Mouse (Mus musculus): ENCODE data around the gene Iqca. TPM values are rescaled to one million over a fixed set of nuclear protein-coding genes. Genes with fewer than 3 reads are reported as not detected.

The Iqca gene
- polyA plus RNA-seq, 1 experiment from 2014 or later, result 0.29 TPM

DNA sequence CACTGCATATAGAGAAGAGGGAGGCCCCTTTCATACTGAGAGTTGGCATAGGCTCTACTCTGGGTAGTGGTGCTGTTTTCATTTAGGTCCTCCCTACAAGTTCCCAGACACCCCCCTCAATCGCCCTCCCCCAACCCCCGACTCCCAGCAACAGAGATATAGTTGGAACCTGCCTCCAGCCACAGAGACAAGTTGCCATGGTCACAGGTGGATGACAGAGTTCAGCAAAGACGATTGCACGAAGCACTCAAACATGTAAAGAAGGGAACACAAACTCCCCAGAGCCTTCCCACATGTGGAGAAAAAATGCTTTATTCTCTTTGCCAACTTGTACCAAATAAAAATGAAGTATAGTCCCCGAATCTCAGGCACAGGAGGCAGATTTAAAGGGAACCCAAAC, 29.3 kb upstream of the Iqca start:
- Histone ChIP-seq H3K27me3 (ENCODE audit: control insufficient read depth, insufficient read depth, low read length) (no peaks in the 10 kb centered on the region), H3K36me3 (ENCODE audit: control insufficient read depth, insufficient read depth, low read length) (no peaks in the 10 kb centered on the region), H3K9me3 (ENCODE audit: control insufficient read depth, low read length) (no peaks in the 10 kb centered on the region), H3K27ac (ENCODE audit: low read depth, low read length) (no peak overlapping the region), H3K4me1 (replicated peaks; ENCODE audit: control insufficient read depth, insufficient read depth, low read length) (no peaks in the 10 kb centered on the region), H3K4me2 (ENCODE audit: low read depth, low read length, severe bottlenecking) (no peak overlapping the region), H3K9ac (ENCODE audit: low read length) (no peak overlapping the region), H3K4me3 (ENCODE audit: low read depth, low read length) (no peak overlapping the region)
- ATAC-seq (replicated peaks; ENCODE audit: low FRiP score) (no peak), DNase-seq (ENCODE audit: low spot score) (no peak)
- 84% methylated on average over 5 of the region's 5 CpGs for WGBS

DNA sequence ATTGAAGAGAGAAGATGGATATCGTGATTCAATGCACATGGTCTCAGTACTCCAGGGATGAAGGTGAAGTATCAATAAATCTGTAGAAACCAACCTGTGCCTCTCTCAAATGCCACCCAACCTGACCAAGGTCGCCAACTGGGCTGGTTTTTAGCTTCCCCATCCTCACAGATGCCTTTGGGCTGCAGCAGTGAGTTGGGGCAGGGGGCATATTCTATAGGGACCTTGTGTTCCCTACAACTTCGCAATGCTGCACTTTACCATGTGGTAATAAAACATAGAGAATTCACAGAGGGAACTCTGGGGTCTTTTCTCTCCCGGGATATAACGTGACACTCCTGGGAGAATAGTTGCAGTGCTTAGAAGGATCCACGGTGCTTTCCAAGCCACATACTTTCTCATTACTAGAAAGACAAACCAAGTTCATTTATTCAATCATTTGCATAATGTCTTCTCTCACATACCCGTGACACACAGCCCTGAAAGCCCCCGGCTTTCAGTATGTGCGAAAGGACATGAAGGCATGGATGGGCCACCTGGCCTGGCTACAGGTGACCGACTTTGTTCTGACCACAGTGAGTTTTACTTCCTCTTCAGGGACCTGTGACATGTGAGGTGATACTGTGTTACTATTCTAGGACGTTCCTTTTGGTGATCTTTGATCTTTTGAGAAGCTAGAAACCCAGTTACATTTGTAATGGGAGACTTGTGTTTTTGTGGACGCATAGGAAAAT, 27.9 kb upstream of the Iqca start:
- Histone ChIP-seq H3K9me3 (ENCODE audit: control insufficient read depth, low read length) (no peaks in the 10 kb centered on the region), H3K27ac (ENCODE audit: low read depth, low read length) (no peak overlapping the region), H3K4me3 (ENCODE audit: low read depth, low read length) (no peak overlapping the region), H3K36me3 (ENCODE audit: control insufficient read depth, insufficient read depth, low read length) (no peaks in the 10 kb centered on the region), H3K9ac (ENCODE audit: low read length) (no peak overlapping the region), H3K27me3 (ENCODE audit: control insufficient read depth, insufficient read depth, low read length) (no peaks in the 10 kb centered on the region), H3K4me2 (ENCODE audit: low read depth, low read length, severe bottlenecking) (no peak overlapping the region), H3K4me1 (replicated peaks; ENCODE audit: control insufficient read depth, insufficient read depth, low read length) (no peaks in the 10 kb centered on the region)
- WGBS, result 86% methylated on average over 12 of the region's 12 CpGs
- no peak for ATAC-seq (replicated peaks; ENCODE audit: low FRiP score)
- no peak for DNase-seq (ENCODE audit: low spot score)

DNA sequence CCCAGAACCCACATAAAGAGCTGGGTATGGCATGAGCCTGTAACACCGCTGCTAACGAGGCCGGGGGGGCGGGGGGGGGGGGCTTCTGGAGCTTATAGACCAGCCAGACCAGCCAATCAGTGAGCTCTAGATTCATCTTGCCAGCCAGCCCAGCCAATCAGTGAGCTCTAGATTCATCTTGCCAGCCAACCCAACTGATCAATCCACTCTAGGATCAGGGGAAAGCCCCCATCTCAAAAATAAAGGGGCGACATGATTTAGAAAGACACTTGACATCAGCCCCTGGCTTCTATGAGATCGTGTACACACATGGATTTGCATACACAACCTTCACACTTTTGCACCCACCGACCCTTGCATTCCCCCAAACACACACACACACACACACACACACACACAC, 27.3 kb upstream of the Iqca start:
- Histone ChIP-seq H3K9ac (ENCODE audit: low read length) (no peak overlapping the region), H3K4me3 (ENCODE audit: low read depth, low read length) (no peak overlapping the region)

DNA sequence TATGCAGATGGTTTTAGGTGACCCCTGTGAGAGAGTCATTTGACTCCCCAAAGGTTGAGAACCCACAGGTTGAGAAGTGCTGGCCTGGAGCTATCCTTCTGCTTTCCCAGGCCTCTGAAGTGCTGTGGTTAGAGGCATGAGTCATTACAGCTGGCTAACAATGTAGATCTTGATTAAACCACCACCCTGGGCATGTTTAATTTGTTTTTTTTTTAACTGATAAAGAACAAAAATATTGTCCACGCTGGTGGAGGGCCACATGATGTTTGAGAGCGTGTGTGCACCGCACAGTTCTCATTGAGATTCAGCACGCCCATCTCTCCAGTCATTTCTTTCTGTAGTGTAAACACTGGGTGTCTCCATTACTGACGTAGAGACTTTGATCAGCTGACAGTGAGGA, 24.8 kb upstream of the Iqca start:
- Histone ChIP-seq H3K9me3 (ENCODE audit: control insufficient read depth, low read length) (no peaks in the 10 kb centered on the region), H3K27me3 (ENCODE audit: control insufficient read depth, insufficient read depth, low read length) (no peaks in the 10 kb centered on the region), H3K4me1 (replicated peaks; ENCODE audit: control insufficient read depth, insufficient read depth, low read length) (no peaks in the 10 kb centered on the region), H3K9ac (ENCODE audit: low read length) (no peak overlapping the region), H3K36me3 (ENCODE audit: control insufficient read depth, insufficient read depth, low read length) (no peaks in the 10 kb centered on the region), H3K27ac (ENCODE audit: low read depth, low read length) (no peak overlapping the region), H3K4me2 (ENCODE audit: low read depth, low read length, severe bottlenecking) (no peak overlapping the region), H3K4me3 (ENCODE audit: low read depth, low read length) (no peak overlapping the region)
- no peak for DNase-seq (ENCODE audit: low spot score)
- 79% methylated on average over 5 of the region's 5 CpGs for WGBS
- ATAC-seq (replicated peaks; ENCODE audit: low FRiP score), result no peak

More for the DNA sequence above, 27.3 kb upstream of the Iqca start:
- H3K4me1 ChIP-seq (replicated peaks; ENCODE audit: control insufficient read depth, insufficient read depth, low read length), result no peaks in the 10 kb centered on the region
- DNase-seq (ENCODE audit: low spot score) (no peak), ATAC-seq (replicated peaks; ENCODE audit: low FRiP score) (no peak)
- no peaks in the 10 kb centered on the region for H3K27me3 ChIP-seq (ENCODE audit: control insufficient read depth, insufficient read depth, low read length)
- H3K9me3 ChIP-seq (ENCODE audit: control insufficient read depth, low read length), result no peaks in the 10 kb centered on the region
- no peak overlapping the region for H3K4me2 ChIP-seq (ENCODE audit: low read depth, low read length, severe bottlenecking)
- no peaks in the 10 kb centered on the region for H3K36me3 ChIP-seq (ENCODE audit: control insufficient read depth, insufficient read depth, low read length)
- H3K27ac ChIP-seq (ENCODE audit: low read depth, low read length), result no peak overlapping the region
- 79% methylated on average over 7 of the region's 7 CpGs for WGBS

DNA sequence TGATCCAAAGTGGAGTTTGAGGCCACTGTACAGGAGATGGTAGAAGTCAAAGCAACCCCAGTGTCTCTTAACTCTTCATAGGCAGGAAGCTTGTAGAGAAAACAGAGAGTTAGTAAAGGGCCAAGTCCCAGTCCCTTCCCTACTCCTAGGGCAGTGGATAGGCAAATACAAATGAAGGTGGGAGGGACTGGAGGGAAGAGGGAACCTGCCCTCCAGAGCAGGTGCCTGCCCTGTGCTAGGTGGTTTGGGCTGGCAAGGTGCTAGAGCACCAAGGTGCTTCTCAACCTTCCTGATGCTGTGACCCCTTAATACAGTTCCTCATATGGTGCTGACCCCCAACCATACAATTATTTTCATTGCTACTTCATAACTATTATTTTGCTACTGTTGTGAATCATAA, 24.4 kb upstream of the Iqca start:
- Histone ChIP-seq H3K4me3 (ENCODE audit: low read depth, low read length) (no peak overlapping the region), H3K4me1 (replicated peaks; ENCODE audit: control insufficient read depth, insufficient read depth, low read length) (no peaks in the 10 kb centered on the region), H3K27me3 (ENCODE audit: control insufficient read depth, insufficient read depth, low read length) (no peaks in the 10 kb centered on the region), H3K9ac (ENCODE audit: low read length) (no peak overlapping the region), H3K27ac (ENCODE audit: low read depth, low read length) (no peak overlapping the region), H3K4me2 (ENCODE audit: low read depth, low read length, severe bottlenecking) (no peak overlapping the region), H3K36me3 (ENCODE audit: control insufficient read depth, insufficient read depth, low read length) (no peaks in the 10 kb centered on the region), H3K9me3 (ENCODE audit: control insufficient read depth, low read length) (no peaks in the 10 kb centered on the region)
- DNase-seq (ENCODE audit: low spot score) (no peak), ATAC-seq (replicated peaks; ENCODE audit: low FRiP score) (no peak)

DNA sequence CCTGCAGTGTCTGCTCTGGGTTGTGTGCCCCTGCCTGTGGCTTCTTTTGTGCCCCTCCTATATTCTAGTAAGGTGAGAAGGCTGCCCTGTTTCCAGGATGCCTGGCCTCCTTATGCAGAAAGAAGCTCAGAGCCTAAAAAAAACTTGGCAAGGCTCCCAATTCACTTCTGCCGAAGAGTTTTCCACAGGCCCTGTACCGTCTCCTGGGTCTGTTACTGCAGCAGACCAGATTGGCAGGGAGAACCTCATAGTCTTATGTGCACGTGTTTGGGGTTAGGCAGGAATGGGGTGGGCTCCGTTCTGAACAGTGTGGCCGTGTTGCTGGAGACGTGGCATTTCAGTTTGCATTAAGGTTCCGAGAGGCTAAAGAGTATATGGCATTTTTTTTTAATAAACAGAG, 23.0 kb upstream of the Iqca start:
- 83% methylated on average over 7 of the region's 7 CpGs for WGBS
- no peak for ATAC-seq (replicated peaks; ENCODE audit: low FRiP score)

DNA sequence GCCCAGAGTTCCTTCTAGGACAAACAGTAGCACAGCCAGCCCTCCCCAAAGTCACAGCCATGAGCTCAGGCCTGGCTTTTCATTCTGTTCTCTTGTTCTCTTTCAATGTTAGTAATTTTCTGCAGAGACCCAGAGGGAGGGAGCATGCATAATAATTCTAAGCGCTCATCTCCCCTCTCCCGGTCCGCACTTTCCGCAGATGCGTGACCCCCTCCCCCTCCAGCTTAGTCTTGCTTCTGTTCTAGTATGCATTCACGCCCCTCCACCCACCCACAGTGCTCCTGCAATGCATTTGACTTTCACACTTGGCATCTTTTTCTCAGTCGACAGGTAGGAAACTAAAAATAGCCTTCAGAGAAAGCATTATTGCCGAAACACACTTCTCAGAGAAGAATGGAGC, 21.1 kb upstream of the Iqca start:
- 54% methylated on average over 8 of the region's 8 CpGs for WGBS
- ATAC-seq (replicated peaks; ENCODE audit: low FRiP score), result no peak
- Histone ChIP-seq H3K9me3 (ENCODE audit: control insufficient read depth, low read length) (no peaks in the 10 kb centered on the region), H3K4me3 (ENCODE audit: low read depth, low read length) (no peak overlapping the region), H3K4me1 (replicated peaks; ENCODE audit: control insufficient read depth, insufficient read depth, low read length) (no peaks in the 10 kb centered on the region), H3K9ac (ENCODE audit: low read length) (no peak overlapping the region), H3K27me3 (ENCODE audit: control insufficient read depth, insufficient read depth, low read length) (no peaks in the 10 kb centered on the region), H3K4me2 (ENCODE audit: low read depth, low read length, severe bottlenecking) (no peak overlapping the region), H3K36me3 (ENCODE audit: control insufficient read depth, insufficient read depth, low read length) (no peaks in the 10 kb centered on the region), H3K27ac (ENCODE audit: low read depth, low read length) (no peak overlapping the region)
- DNase-seq (ENCODE audit: low spot score), result no peak

More for the DNA sequence above, 23.0 kb upstream of the Iqca start:
- Histone ChIP-seq H3K4me3 (ENCODE audit: low read depth, low read length) (no peak overlapping the region), H3K4me2 (ENCODE audit: low read depth, low read length, severe bottlenecking) (no peak overlapping the region), H3K36me3 (ENCODE audit: control insufficient read depth, insufficient read depth, low read length) (no peaks in the 10 kb centered on the region), H3K27me3 (ENCODE audit: control insufficient read depth, insufficient read depth, low read length) (no peaks in the 10 kb centered on the region), H3K9ac (ENCODE audit: low read length) (no peak overlapping the region; the same call in 1 of the 2 replicates), H3K27ac (ENCODE audit: low read depth, low read length) (no peak overlapping the region), H3K4me1 (replicated peaks; ENCODE audit: control insufficient read depth, insufficient read depth, low read length) (no peaks in the 10 kb centered on the region), H3K9me3 (ENCODE audit: control insufficient read depth, low read length) (no peaks in the 10 kb centered on the region)
- DNase-seq (ENCODE audit: low spot score), result no peak

DNA sequence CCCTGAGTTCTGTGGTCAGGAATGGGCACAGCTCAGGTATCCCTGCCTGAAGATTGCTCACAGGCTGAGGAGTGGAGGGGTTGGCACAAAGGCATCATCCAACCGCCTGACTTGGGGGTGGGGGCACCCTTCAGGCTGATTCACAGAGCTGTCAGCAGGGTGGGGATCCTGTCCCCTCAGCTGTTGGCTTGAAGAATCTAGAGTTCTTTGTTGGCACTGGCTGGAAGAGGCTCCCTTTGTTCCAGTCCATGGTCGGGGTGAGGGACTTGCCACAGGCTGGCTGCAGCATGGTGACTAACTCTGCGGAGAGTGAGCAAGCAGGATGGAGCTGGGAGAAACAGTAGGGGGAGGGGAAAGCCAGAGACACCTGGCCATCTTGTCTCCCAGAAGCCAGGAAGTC, 11.1 kb upstream of the Iqca start:
- H3K4me3 ChIP-seq (ENCODE audit: low read depth, low read length), result no peak overlapping the region
- H3K9ac ChIP-seq (ENCODE audit: low read length), result no peak overlapping the region; the same call in 1 of the 2 replicates
- H3K9me3 ChIP-seq (ENCODE audit: control insufficient read depth, low read length), result no peaks in the 10 kb centered on the region
- no peaks in the 10 kb centered on the region for H3K36me3 ChIP-seq (ENCODE audit: control insufficient read depth, insufficient read depth, low read length)
- 33% methylated on average over 3 of the region's 3 CpGs for WGBS
- no peak overlapping the region for H3K4me2 ChIP-seq (ENCODE audit: low read depth, low read length, severe bottlenecking)
- no peaks in the 10 kb centered on the region for H3K27me3 ChIP-seq (ENCODE audit: control insufficient read depth, insufficient read depth, low read length)
- no peak for DNase-seq (ENCODE audit: low spot score)
- ATAC-seq (replicated peaks; ENCODE audit: low FRiP score), result no peak
- H3K27ac ChIP-seq (ENCODE audit: low read depth, low read length), result no peak overlapping the region
- H3K4me1 ChIP-seq (replicated peaks; ENCODE audit: control insufficient read depth, insufficient read depth, low read length), result peaks cover 3% of the 10 kb centered on the region; the same call in 1 of the 2 replicates

DNA sequence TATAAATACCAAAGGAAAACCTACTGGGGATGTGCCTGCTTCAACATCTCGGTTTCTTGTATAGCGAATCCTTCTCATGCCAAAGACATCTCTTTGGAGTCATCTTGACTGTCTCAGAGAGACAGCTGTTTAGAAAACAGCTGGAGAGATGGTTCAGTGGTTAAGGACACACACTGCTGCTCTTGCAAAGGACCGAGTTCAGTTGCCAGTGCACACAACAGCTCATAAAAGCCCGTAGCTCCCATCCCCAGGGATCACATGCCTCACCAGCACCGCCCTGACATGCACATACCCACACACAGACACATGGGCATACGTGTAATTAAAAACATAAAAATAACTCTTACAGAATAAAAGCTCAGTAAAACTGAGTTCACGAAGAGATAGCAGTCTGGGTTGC, 10.0 kb upstream of the Iqca start:
- Histone ChIP-seq H3K27me3 (ENCODE audit: control insufficient read depth, insufficient read depth, low read length) (no peaks in the 10 kb centered on the region), H3K27ac (ENCODE audit: low read depth, low read length) (no peak overlapping the region), H3K36me3 (ENCODE audit: control insufficient read depth, insufficient read depth, low read length) (no peaks in the 10 kb centered on the region), H3K4me2 (ENCODE audit: low read depth, low read length, severe bottlenecking) (no peak overlapping the region), H3K4me3 (ENCODE audit: low read depth, low read length) (no peak overlapping the region), H3K9me3 (ENCODE audit: control insufficient read depth, low read length) (no peaks in the 10 kb centered on the region), H3K4me1 (replicated peaks; ENCODE audit: control insufficient read depth, insufficient read depth, low read length) (peaks cover 3% of the 10 kb centered on the region; the same call in 1 of the 2 replicates), H3K9ac (ENCODE audit: low read length) (no peak overlapping the region)
- DNase-seq (ENCODE audit: low spot score) (no peak), ATAC-seq (replicated peaks; ENCODE audit: low FRiP score) (no peak)
- WGBS, result 91% methylated on average over 7 of the region's 7 CpGs
